Mouse (Mus musculus): ENCODE results near the gene Serpine3. TPM values are rescaled to one million over a fixed set of nuclear protein-coding genes. Genes with fewer than 3 reads are reported as not detected.

Gene Serpine3
- polyA plus RNA-seq, 1 experiment from 2014 or later, result not detected

- H3K27ac ChIP-seq, result no peak overlapping the region
- H3K4me1 ChIP-seq, result no peaks in the 10 kb centered on the region
- no peaks in the 10 kb centered on the region for H3K9me3 ChIP-seq
- no peaks in the 10 kb centered on the region for H3K27me3 ChIP-seq (ENCODE audit: poor library complexity, severe bottlenecking)
- no peaks in the 10 kb centered on the region for H3K36me3 ChIP-seq (replicated peaks)
- no peak for DNase-seq (ENCODE audit: extremely low spot score, low spot score)
- no peak overlapping the region for H3K4me3 ChIP-seq
- WGBS, result 88% methylated on average over 3 of the region's 3 CpGs
Measured at GRCm38 (mm10) chr14:62657469-62657868, 6.0 kb upstream of the Serpine3 start.

GRCm38 (mm10) chr14:62662381-62662780 is 1.1 kb upstream of the Serpine3 start:
- H3K4me1 ChIP-seq, result 0 out of 2 replicates have a peak, but pooled peaks cover 3% of the 10 kb centered on the region
- H3K36me3 ChIP-seq (replicated peaks), result no peaks in the 10 kb centered on the region
- WGBS, result 89% methylated on average over 6 of the region's 6 CpGs
- H3K27ac ChIP-seq, result no peak overlapping the region
- H3K27me3 ChIP-seq (ENCODE audit: poor library complexity, severe bottlenecking), result 0 out of 2 replicates have a peak, but pooled peaks cover 2% of the 10 kb centered on the region
- H3K4me3 ChIP-seq, result no peak overlapping the region
- H3K9me3 ChIP-seq, result no peaks in the 10 kb centered on the region
- DNase-seq (ENCODE audit: extremely low spot score, low spot score), result no peak

- Histone ChIP-seq H3K27me3 (ENCODE audit: poor library complexity, severe bottlenecking) (0 out of 2 replicates have a peak, but pooled peaks cover 2% of the 10 kb centered on the region), H3K27ac (0 out of 2 replicates have a peak overlapping the region, but pooled peaks have one; percentile 7), H3K4me1 (0 out of 2 replicates have a peak, but pooled peaks cover 3% of the 10 kb centered on the region), H3K9me3 (no peaks in the 10 kb centered on the region), H3K36me3 (replicated peaks) (no peaks in the 10 kb centered on the region), H3K4me3 (no peak overlapping the region)
- WGBS, result 43% methylated on average over 9 of the region's 9 CpGs
- DNase-seq (ENCODE audit: extremely low spot score, low spot score), result no peak
Measured at GRCm38 (mm10) chr14:62664976-62665673, 1.7 kb downstream of the Serpine3 start.

GRCm38 (mm10) chr14:62673646-62674045 is 10.2 kb downstream of the Serpine3 start:
- DNase-seq (ENCODE audit: extremely low spot score, low spot score), result no peak
- Histone ChIP-seq H3K9me3 (no peaks in the 10 kb centered on the region), H3K27ac (no peak overlapping the region), H3K27me3 (ENCODE audit: poor library complexity, severe bottlenecking) (no peaks in the 10 kb centered on the region), H3K36me3 (replicated peaks) (no peaks in the 10 kb centered on the region), H3K4me1 (no peaks in the 10 kb centered on the region), H3K4me3 (no peak overlapping the region)
- WGBS, result 85% methylated on average over 3 of the region's 3 CpGs

GRCm38 (mm10) chr14:62718161-62718560 is 54.7 kb downstream of the Serpine3 start:
- Histone ChIP-seq H3K4me1 (no peaks in the 10 kb centered on the region), H3K27me3 (ENCODE audit: poor library complexity, severe bottlenecking) (no peaks in the 10 kb centered on the region), H3K36me3 (replicated peaks) (peaks cover 36% of the 10 kb centered on the region), H3K4me3 (no peak overlapping the region), H3K27ac (no peak overlapping the region), H3K9me3 (no peaks in the 10 kb centered on the region)
- 91% methylated on average over 2 of the region's 2 CpGs for WGBS
- DNase-seq (ENCODE audit: extremely low spot score, low spot score), result no peak

- no peaks in the 10 kb centered on the region for H3K9me3 ChIP-seq
- peaks cover 14% of the 10 kb centered on the region for H3K36me3 ChIP-seq (replicated peaks)
- no peaks in the 10 kb centered on the region for H3K4me1 ChIP-seq
- 92% methylated on average over 1 of the region's 1 CpGs for WGBS
- DNase-seq (ENCODE audit: extremely low spot score, low spot score), result no peak
- H3K27me3 ChIP-seq (ENCODE audit: poor library complexity, severe bottlenecking), result no peaks in the 10 kb centered on the region
- no peak overlapping the region for H3K4me3 ChIP-seq
- no peak overlapping the region for H3K27ac ChIP-seq
Measured at GRCm38 (mm10) chr14:62721625-62722024, 58.2 kb downstream of the Serpine3 start.

GRCm38 (mm10) chr14:62724560-62724959 is 61.1 kb downstream of the Serpine3 start:
- Histone ChIP-seq H3K9me3 (no peaks in the 10 kb centered on the region), H3K27me3 (ENCODE audit: poor library complexity, severe bottlenecking) (no peaks in the 10 kb centered on the region), H3K4me1 (no peaks in the 10 kb centered on the region), H3K36me3 (replicated peaks) (peaks cover 11% of the 10 kb centered on the region), H3K27ac (no peak overlapping the region), H3K4me3 (no peak overlapping the region)
- DNase-seq (ENCODE audit: extremely low spot score, low spot score), result no peak

GRCm38 (mm10) chr14:62731902-62732301 is 68.4 kb downstream of the Serpine3 start:
- no peak overlapping the region for H3K27ac ChIP-seq
- no peaks in the 10 kb centered on the region for H3K27me3 ChIP-seq (ENCODE audit: poor library complexity, severe bottlenecking)
- peaks cover 48% of the 10 kb centered on the region for H3K36me3 ChIP-seq (replicated peaks)
- DNase-seq (ENCODE audit: extremely low spot score, low spot score), result no peak
- H3K4me3 ChIP-seq, result no peak overlapping the region
- H3K4me1 ChIP-seq, result no peaks in the 10 kb centered on the region
- WGBS, result 92% methylated on average over 1 of the region's 1 CpGs
- no peaks in the 10 kb centered on the region for H3K9me3 ChIP-seq

- no peak overlapping the region for H3K27ac ChIP-seq
- peaks cover 60% of the 10 kb centered on the region for H3K36me3 ChIP-seq (replicated peaks)
- no peak for DNase-seq (ENCODE audit: extremely low spot score, low spot score)
- H3K9me3 ChIP-seq, result no peaks in the 10 kb centered on the region
- no peaks in the 10 kb centered on the region for H3K4me1 ChIP-seq
- H3K4me3 ChIP-seq, result no peak overlapping the region
- 83% methylated on average over 2 of the region's 2 CpGs for WGBS
- H3K27me3 ChIP-seq (ENCODE audit: poor library complexity, severe bottlenecking), result no peaks in the 10 kb centered on the region
Measured at GRCm38 (mm10) chr14:62733666-62734065, 70.2 kb downstream of the Serpine3 start.

GRCm38 (mm10) chr14:62735646-62736045 is 72.2 kb downstream of the Serpine3 start:
- no peak for DNase-seq (ENCODE audit: extremely low spot score, low spot score)
- H3K4me3 ChIP-seq, result no peak overlapping the region
- H3K27ac ChIP-seq, result no peak overlapping the region
- H3K27me3 ChIP-seq (ENCODE audit: poor library complexity, severe bottlenecking), result no peaks in the 10 kb centered on the region
- WGBS, result 91% methylated on average over 1 of the region's 1 CpGs
- peaks cover 69% of the 10 kb centered on the region for H3K36me3 ChIP-seq (replicated peaks)
- H3K9me3 ChIP-seq, result no peaks in the 10 kb centered on the region
- H3K4me1 ChIP-seq, result no peaks in the 10 kb centered on the region

Other genes with a start within 250 kb of the Serpine3 start
- gene Gucy1b2, start 207.4 kb upstream of the Serpine3 start, polyA plus RNA-seq (2016; fragmentation: Nextera tagmentation; extraction: Ambion mirVana), result 0.06 TPM in 1 of 2 replicates, not detected in the other
- gene Fam124a, start 107.9 kb upstream of the Serpine3 start, polyA plus RNA-seq (2016; fragmentation: Nextera tagmentation; extraction: Ambion mirVana), result 4.3 and 4.5 TPM in 2 replicates
- not detected in 2 replicates for gene Gm4131, start 96.7 kb upstream of the Serpine3 start, polyA plus RNA-seq (2016; fragmentation: Nextera tagmentation; extraction: Ambion mirVana)
- gene Ints6, start 97.5 kb downstream of the Serpine3 start, polyA plus RNA-seq (2016; fragmentation: Nextera tagmentation; extraction: Ambion mirVana), result 23.5 and 23.9 TPM in 2 replicates
- 15.5 TPM in 2 replicates for gene Wdfy2, start 174.0 kb downstream of the Serpine3 start, polyA plus RNA-seq (2016; fragmentation: Nextera tagmentation; extraction: Ambion mirVana)

Measured in forebrain, embryonic 10.5 days (tissue).